Mouse (Mus musculus): ENCODE results near the gene Selenot.
"Not testable (repeated sequence)": the region's sequence is repeated elsewhere in the genome, so short reads cannot be mapped to it uniquely, and the experiment has no call there.

Gene Selenot

DNA sequence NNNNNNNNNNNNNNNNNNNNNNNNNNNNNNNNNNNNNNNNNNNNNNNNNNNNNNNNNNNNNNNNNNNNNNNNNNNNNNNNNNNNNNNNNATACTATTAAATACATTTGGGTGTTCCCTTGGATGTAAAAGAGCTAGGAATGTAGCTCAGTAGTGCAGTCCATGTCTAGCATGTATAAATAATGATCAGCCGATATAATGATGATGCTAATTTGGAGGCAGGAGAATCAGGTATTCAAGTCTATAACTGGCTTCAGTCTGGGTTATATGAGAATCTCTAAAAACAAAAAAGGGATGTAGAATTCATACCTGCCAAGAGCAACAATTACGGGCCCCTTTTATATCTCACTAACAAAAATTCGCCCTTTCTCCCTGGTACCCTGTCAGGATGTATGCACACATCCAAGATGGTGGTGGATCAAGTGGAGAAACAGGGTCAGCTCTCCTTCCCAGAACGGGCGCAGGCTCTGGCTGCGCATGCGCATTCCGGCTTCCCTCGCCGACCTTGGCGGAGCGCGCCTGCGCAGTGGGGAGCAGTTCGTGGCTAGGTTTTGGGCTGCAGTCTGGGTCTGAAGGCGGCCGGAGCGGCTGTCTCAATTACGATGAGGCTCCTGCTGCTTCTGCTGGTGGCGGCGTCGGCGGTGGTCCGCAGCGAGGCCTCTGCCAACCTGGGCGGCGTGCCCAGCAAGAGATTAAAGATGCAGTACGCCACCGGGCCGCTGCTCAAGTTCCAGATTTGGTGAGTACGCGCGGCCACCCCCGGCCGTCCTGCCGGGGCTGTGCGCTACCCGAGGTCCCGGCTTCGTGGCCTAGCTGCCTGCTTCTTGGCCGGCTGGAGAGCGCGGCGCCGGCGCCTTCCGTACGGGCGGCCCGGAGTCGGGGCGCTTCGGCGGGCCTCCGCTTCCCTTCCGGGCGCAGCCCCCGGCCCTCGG is at the start of gene Selenot:
Gene Selenot (plus strand): TSS at position 500 of the 930 bp plus-strand sequence.
- peak; percentile 97 to 98 for DNase-seq (ENCODE audit: low spot score in 2 of 2)

DNA sequence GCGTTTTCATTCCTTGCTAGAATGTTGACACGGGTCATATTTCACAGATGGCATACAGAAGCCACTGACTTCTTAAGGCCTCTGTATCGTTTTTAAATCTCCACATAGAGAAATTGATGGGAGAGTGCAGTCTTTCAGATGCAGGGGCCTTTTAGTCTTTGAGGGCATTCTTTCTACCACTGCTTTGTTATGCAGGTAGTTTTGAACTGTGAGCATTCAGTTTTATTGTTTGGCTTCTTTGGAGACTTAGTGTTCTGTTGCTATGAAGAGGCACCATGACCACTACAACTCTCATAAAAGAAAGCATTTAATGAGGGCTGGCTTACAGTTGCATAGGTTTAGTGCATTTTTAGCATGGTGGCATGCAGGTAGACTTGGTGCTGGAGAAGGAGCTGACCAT is 39.9 kb upstream of the Selenot start:
- no peak for DNase-seq (ENCODE audit: low spot score in 2 of 2)

DNA sequence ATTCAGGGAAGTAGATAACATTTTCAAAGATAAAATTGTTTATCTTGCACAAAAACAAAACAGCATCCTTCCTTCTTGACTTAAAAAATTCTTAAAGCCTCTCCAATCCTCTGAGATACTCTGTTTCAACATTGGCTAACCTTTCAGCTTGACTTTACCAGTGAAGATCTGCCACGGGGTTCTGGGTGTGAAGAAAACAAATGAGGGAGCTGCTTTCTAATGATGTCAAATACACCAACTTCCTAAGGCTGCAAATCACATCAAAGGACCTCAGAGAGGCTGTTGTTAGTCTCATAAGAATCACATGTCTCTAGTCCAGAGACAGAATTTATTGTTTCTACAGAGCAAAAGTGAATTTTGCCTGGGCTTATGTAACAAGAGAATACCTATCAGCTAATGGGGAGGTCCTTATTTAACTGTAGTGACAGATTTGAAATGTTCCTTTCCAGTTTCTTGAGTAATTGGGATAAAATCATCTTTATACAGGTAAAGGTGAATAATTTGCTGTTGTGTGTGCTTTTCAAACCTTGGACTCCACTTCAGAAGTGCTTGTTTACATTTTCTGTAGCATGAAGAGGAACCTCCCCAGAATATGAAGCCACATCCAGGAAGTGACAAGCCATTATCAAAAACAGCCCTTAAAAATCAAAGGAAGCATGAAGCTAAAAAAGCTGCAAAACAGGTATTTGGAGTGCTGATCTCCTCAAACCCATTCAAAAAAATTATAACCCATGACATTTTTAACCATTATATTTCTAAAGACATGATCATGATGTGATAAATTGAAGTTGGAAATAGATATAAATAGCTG is 24.2 kb upstream of the Selenot start:
- DNase-seq (ENCODE audit: low spot score in 2 of 2): no peak

DNA sequence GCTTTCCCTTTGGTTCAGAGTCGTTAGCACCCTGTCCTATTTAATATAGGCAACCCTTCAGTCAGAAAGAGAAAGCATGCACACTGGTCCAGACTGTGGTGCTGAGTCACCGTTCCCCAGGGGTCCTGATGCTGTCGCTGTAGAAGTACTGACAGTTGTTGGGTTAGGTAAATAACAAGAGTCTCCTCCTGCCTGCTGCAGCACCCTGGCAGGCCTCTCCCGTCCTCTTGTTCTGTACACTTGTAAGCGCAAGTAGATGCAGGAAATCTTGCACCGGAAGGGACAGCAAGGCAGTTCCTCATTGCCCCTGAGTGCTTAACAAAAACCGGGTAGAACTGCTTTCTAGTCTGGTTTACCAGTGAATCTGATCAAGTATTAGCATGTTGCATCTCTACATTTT is 19.8 kb upstream of the Selenot start:
- no peak for DNase-seq (ENCODE audit: low spot score in 2 of 2)

DNA sequence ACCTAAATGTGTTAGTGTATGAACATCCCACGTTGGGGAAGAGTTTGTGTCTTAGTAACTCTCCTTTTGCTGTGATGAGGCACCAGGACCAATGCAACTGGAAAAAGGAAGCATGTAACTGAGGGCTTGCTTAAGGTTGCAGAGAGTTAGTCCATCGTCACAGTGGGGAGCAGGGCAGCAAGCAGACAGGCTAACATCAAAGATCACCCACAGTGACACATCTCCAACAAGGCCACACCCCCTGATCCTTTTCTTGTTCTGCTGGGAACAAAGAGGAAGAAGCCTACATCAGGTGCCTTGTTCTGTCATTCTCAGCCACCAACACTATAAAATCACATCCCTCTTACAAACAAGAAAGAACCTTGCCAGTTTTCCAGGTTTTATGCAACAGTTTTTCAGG is 16.5 kb upstream of the Selenot start:
- no peak for DNase-seq (ENCODE audit: low spot score in 2 of 2)

DNA sequence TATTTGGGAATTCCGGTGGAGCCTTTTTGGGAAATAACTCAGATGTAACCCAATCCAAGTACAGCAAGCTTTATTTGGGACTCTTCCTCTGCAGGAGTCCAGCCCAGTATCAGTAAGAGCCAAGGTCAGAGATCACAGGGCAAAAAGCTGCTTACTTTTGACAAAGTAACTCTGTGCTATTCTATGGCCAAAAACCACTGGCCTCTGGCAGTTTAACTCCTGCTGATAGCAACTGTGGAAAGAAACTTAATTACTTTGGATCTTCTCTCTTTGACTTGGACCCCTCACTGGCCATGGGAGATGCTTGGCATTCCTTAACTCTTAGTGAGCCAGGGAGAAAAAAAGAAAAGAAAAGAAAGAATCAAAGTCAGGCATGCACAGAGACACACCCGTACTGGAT is 15.0 kb upstream of the Selenot start:
- peak; percentile 30 to 60 for DNase-seq (ENCODE audit: low spot score in 2 of 2)

DNA sequence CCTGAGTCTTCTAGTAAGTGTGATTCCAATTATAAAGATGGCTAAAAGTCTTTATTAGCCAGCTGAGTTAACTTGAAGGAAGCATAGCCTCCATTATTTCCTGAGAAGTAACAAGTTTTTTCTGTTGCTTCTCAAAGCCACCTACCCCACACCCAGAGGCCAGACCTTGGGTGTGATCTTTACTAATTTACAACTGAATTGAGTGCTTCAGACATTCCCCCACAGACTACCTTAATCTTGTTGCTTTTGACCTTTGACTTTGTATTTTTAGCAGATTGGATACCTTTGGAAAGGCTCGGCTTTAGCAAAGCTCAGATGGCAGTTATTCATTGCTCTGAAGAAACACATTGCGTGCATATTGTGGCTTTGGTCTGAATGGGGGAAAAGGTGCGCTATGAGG is 5.6 kb upstream of the Selenot start:
- DNase-seq (ENCODE audit: low spot score in 2 of 2): no peak

DNA sequence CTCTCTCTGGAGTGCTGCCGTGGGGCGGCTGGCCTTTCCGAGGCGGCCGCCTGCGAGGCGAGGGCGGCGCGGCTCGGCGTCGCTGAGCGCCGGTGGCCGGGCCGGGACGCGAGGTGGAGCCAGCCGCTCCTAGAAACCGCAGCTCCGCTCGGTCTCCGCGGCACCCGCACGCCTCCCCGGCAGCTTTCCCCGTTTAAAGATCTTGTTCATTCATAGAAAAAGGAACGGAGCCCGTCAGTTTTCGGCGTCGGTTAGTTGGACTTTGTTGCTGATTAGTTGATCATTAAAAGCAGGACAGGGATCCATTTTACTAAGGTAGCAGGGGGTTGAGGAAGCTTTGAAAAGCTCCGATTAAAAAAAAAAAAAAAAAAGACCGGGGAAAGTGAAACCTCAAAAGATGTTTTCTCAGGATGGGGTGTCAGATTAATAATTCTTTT is 649 bp downstream of the Selenot start:
- no peak for DNase-seq (ENCODE audit: low spot score in 2 of 2)

DNA sequence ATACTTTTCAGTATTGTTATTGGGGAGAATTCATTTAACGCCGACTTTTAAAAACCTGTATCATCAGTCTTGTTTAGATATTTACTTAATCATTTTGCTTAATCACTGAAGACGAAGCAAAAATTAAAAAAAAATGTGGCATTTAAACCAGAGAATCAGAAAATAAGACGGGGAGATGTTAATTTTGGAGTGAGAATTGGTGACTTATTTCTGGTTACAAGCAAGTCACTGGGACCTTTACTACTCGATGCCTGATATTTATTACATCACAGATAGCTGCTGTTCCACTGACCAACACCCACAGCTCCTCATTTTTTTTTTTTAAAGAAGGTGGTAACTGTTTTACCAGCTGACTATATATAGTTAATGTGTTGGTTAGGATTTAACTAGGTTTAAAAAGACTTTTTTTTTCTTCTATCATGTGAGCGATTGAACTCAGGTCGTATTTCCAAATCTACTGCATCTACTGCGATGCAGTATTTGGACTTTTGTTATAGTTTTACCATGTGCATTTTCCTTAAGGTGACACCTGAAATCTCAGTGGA is 1.1 kb downstream of the Selenot start:
- DNase-seq (ENCODE audit: low spot score in 2 of 2): no peak

DNA sequence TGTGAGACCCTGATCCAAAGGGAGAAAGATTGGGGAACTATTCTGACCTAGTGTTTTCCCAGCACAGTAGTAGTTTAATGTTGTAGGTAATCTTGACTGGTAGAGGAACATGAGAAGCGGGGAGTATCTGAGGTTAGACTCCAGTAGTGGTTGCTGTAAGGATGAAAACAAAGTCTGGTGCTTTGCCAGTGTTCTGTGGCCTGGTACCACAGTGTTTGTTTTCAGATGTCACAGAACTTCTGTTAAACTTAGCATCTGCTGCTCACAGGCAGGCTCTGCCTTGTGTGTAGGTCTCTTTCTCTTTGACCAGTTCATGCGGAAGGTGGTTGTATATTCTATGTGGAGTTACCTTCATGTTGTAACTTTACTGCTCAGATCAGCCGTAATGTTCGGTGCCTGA is 5.1 kb downstream of the Selenot start:
- no peak for DNase-seq (ENCODE audit: low spot score in 2 of 2)

DNA sequence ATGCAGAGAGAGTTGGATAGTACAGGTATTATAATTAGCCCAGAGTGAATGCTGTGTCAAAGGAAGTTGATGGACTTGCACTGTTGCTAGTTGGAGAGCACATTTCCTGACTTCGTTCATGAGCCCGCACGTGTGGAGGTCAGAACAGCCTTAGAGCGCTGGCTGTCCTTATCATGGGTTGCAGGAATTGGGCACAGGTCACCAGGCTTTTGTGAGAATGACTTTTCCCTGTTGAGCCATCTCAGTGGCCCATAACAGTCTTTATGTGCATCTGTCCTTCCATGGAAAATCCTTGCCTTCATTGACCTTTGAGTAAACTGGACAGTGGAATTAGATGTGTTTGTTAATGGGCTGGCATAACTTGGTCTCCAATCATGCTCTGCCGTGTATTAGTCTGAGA is 5.9 kb downstream of the Selenot start:
- DNase-seq (ENCODE audit: low spot score in 2 of 2): no peak

DNA sequence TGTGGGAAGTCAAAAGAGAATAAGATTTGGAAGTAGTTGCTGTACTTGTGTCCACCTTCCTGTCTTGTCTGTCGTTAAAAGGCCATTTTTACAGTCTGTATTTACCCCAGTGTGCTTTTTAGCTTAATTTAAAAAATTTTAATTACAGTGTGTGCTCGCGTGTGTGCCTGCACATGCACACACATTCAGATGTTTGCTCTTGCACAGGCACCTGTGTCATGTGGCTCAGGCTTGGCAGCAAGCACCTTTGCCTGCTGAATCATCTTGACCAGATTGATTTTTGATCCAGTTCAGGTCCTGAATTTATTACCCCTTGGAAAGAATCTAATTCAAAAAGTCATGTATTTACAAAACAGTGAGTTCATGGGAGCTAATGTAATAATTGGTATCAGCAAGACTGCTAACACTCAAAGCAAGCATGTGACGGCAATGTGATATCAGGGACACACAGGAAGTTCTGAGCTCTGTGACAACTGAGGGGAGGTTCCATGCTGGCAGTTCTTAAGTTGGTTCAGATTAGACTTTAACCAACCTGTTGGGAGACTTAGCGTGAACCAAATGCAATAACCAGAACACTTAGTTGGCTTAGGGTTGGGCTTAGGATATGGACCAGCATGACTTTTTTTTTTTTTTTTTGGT is 6.5 kb downstream of the Selenot start:
- no peak for DNase-seq (ENCODE audit: low spot score in 2 of 2)

DNA sequence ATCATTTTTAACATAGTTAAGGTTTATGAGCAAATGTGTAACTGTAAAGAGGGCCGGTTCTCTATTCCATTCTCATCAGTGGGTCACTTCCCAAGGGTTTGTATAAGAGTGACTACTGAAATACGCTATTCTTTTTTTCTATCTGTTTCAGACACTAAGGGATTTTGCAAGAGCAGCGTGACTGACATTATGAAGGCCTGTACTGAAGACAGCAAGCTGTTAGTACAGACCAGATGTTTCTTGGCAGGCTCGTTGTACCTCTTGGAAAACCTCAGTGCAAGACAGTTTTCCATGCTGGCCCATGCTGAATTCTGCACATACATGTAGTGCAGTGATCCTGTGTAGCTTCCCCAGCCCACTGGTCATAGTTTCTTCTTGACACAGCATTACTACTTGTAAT is 14.1 kb downstream of the Selenot start:
- DNase-seq (ENCODE audit: low spot score in 2 of 2): not testable (repeated sequence)

DNA sequence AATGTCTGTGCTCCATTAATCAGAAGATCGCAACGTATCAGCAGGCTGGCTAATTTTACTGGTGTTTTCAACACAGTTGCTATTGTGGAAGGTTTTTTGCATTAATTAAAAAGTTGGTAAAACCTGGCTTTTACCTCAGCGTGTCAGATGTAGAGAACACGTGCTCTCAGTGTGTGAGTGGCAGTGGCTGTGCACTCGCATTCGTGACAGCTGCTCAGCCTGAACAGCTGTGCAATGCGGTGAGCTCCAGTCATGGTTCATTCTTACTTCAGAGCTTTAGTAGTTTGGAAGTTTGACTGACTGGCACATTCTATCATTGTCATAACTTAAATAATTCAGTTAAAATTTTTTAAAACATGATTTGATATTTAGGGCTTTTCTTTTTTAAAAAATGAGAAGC is 16.2 kb downstream of the Selenot start:
- DNase-seq (ENCODE audit: low spot score in 2 of 2): not testable (repeated sequence)

DNA sequence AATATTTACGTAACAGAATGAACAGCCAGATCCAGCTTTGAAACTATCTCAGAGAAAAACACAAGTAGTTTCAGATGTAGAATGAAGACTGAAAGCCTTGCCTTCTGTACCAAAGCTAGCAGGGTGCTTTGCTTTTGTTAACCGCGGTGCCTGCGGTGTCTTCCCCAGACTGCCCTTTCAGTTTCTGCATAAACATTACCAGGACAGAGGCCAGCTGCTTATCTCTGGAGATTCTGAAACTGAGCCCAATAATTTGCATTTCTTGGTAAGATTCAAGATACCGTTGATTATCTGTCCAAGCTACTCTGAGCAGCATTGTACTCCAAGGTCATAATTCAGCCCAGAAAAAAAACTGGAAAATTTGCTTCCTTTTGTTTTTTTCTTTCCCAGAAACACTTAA is 17.2 kb downstream of the Selenot start:
- no peak for DNase-seq (ENCODE audit: low spot score in 2 of 2)

DNA sequence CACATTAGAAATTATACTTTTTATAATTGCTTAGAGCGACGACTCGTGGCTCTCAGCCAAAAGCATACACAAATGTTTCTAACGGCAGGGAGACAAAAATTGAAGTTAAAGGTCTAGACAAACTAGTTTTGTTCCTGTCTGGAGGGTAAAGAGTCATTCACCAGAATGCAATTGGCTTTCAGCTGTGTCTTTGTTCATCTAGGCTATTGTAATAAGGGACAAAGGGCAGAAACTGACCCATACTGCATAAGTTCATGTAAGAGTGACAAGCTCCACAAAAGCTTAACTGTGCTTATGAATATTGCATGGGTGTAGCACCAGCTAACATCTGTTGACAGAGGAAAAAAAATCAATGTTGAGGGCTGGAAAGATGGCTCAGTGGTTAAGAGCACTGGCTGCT is 32.1 kb downstream of the Selenot start:
- DNase-seq (ENCODE audit: low spot score in 2 of 2): no peak

DNA sequence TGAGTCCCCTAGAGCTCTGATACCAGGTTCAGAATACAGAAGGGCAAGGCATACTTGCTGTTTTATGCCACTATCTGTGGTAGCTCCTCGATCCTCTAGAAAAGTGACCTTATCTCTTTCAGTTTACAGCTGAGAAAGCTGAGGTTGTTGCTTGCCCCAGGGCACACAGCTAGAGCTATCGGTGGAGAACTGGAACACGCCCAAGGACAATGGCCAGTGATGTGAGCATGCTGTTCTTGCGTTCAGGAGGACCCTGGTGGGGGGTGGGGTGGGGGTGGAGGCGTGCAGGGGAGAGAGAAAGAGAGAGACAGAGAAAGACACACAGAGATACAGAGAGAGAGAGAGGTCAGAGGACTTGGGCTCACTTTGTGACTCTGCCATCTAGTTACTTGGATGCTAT is 33.5 kb downstream of the Selenot start:
- no peak for DNase-seq (ENCODE audit: low spot score in 2 of 2)

DNA sequence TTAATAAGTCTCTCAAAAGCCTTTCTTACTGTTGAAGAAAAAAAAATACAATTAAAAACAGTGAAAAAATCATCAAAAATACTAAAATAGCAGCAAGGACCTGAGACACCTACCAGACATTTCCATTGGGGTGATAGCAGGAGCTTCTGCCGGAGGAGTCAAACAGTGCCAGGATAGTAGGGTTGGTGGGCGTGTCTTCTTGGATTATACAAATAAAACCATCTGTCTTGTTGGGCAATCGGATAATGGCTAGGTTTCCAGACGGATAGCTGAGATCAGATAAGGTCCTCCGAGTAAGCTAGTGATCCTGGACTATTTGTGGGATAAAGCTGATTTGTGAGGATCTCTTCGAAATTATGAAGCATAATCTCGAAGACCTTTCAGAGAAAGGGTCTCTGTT is 44.6 kb downstream of the Selenot start:
- DNase-seq (ENCODE audit: low spot score in 2 of 2): no peak

DNA sequence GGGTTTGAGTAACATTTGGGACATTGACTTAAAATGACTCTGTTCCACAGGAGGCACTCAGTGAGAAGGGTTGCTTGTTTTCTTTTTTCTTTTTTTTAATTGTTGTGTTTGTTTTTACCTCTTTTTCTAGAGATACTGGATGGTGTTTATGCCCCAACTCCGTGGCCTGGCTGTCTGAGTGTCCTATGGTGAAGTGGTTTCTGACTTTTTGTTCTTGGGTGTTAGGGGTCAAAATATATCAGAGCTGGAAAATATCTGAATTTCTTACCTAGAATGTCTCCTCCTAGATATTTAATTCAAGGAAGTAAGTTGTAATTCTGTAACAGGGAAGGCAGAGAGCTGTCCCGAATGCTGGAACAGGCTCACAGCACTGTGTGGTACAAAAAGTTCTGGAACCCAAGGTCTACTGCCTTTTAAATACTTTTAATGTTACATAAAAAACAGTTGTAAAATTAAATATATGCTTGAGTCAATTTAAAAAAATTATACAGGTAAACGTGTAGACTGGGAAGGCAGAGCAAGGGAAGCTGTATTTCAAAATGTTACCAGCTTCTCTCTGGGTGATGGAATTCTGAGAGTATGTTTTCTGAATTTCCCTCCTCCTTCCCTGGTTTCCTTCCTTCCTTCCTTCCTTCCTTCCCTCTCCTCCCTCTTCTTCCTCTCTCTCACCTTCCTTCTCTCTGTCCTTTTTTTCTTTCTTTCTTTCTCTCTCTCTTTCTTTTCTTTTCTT is 46.4 kb downstream of the Selenot start:
- no peak for DNase-seq (ENCODE audit: low spot score in 2 of 2)

DNA sequence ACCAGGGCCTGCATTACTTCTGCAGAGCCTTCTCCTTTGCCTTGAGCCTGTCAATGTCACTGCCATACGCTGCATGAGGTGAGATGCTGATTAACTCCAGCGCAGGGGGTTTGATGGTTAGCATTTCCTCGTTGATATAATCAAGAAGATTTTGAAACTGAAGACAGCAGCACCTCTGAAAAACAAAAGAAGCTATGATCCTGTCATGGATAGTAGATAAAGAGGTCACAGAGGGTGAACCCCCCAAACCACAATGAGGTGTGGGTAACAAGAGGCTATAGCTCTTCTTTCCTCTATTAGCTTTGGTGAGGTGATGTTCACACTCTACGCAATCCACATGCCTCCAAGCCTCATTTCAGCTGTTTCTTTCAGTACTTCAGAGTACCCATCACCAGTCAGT is 48.5 kb downstream of the Selenot start:
- DNase-seq (ENCODE audit: low spot score in 2 of 2): no peak

DNA sequence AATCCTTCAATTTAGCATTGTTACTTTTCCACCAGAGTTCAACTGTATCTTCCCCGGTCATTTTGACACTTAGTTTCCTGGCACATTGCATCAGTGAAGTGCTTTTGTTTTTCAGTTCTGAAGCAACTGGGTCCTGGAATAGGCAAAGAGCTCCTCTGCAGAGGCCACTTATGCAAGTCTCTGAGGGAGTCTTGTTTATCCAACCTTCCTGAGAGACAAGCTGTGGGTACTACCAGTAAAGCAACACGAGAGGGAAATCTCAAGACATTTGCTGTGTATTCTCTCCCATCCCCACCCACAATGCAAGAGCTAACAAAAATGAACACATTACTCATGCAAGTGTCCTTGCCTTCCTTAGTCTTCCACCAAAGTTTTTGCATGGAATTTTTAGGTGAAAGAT is 55.3 kb downstream of the Selenot start:
- DNase-seq (ENCODE audit: low spot score in 2 of 2): no peak
